Mouse (Mus musculus): Measurements from ENCODE around the gene Nek11.

The Nek11 gene

GRCm38 (mm10) chr9:105395218-105395627 is at the start of gene Nek11, which contains the start of gene Aste1:
Gene Nek11 (minus strand): TSS chr9:105395524.
Gene Aste1 (plus strand): TSS chr9:105395392.
- DNase-seq (ENCODE audit: low spot score in 2 of 2): peak; percentile 76 to 85

- no peak for DNase-seq (ENCODE audit: low spot score in 2 of 2)
These were observed 13.2 kb upstream of the Nek11 start for GRCm38 (mm10) chr9:105408549-105408948.

- no peak for DNase-seq (ENCODE audit: low spot score in 2 of 2)
These were observed 604 bp downstream of the Nek11 start for GRCm38 (mm10) chr9:105394720-105395119.

GRCm38 (mm10) chr9:105390616-105391015 is 4.7 kb downstream of the Nek11 start:
- no peak for DNase-seq (ENCODE audit: low spot score in 2 of 2)

- peak; percentile 74 to 78 for DNase-seq (ENCODE audit: low spot score in 2 of 2)
These were observed 6.0 kb downstream of the Nek11 start for GRCm38 (mm10) chr9:105389289-105389688.

GRCm38 (mm10) chr9:105387403-105387802 is 7.9 kb downstream of the Nek11 start:
- no peak for DNase-seq (ENCODE audit: low spot score in 2 of 2)

- DNase-seq (ENCODE audit: low spot score in 2 of 2): no peak
These were observed 15.7 kb downstream of the Nek11 start for GRCm38 (mm10) chr9:105379533-105380145.

GRCm38 (mm10) chr9:105377622-105378021 is 17.7 kb downstream of the Nek11 start:
- no peak for DNase-seq (ENCODE audit: low spot score in 2 of 2)

- no peak for DNase-seq (ENCODE audit: low spot score in 2 of 2)
These were observed 18.3 kb downstream of the Nek11 start for GRCm38 (mm10) chr9:105376954-105377530.

GRCm38 (mm10) chr9:105376411-105376810 is 18.9 kb downstream of the Nek11 start:
- no peak for DNase-seq (ENCODE audit: low spot score in 2 of 2)

GRCm38 (mm10) chr9:105374361-105374760 is 21.0 kb downstream of the Nek11 start:
- no peak for DNase-seq (ENCODE audit: low spot score in 2 of 2)

GRCm38 (mm10) chr9:105368605-105369004 is 26.7 kb downstream of the Nek11 start:
- no peak for DNase-seq (ENCODE audit: low spot score in 2 of 2)

- no peak for DNase-seq (ENCODE audit: low spot score in 2 of 2)
These were observed 29.1 kb downstream of the Nek11 start for GRCm38 (mm10) chr9:105366199-105366598.

GRCm38 (mm10) chr9:105363520-105364231 is 31.6 kb downstream of the Nek11 start:
- DNase-seq (ENCODE audit: low spot score in 2 of 2): no peak

GRCm38 (mm10) chr9:105362181-105362580 is 33.1 kb downstream of the Nek11 start:
- no peak for DNase-seq (ENCODE audit: low spot score in 2 of 2)

GRCm38 (mm10) chr9:105349034-105349433 is 46.3 kb downstream of the Nek11 start:
- peak; percentile 12 to 22 for DNase-seq (ENCODE audit: low spot score in 2 of 2)

- DNase-seq (ENCODE audit: low spot score in 2 of 2): no peak
These were observed 46.9 kb downstream of the Nek11 start for GRCm38 (mm10) chr9:105348242-105349031.

- DNase-seq (ENCODE audit: low spot score in 2 of 2): peak in 1 of 2 experiments; percentile 17
These were observed 52.2 kb downstream of the Nek11 start for GRCm38 (mm10) chr9:105342994-105343656.

GRCm38 (mm10) chr9:105342565-105342964 is 52.8 kb downstream of the Nek11 start:
- no peak for DNase-seq (ENCODE audit: low spot score in 2 of 2)

- no peak for DNase-seq (ENCODE audit: low spot score in 2 of 2)
These were observed 62.8 kb downstream of the Nek11 start for GRCm38 (mm10) chr9:105332436-105333016.

GRCm38 (mm10) chr9:105321856-105322255 is 73.5 kb downstream of the Nek11 start:
- DNase-seq (ENCODE audit: low spot score in 2 of 2): no peak
